Mouse (Mus musculus) forebrain, embryonic 16.5 days (tissue): ENCODE measurements around the gene Rims4. TPM values are rescaled to one million over a fixed set of nuclear protein-coding genes. Genes with fewer than 3 reads are reported as not detected.
A peak's percentile ranks its signal among the peaks of the same experiment; 100 is the strongest.

Experiments used
- ATAC-seq: fragments of 200-750 bp; cut with Nextera tagmentation; 2 replicates; pipeline ENCODE4 v1.8.0; 2017; ENCODE audit warnings: mild to moderate bottlenecking, moderate library complexity
- H3K27ac ChIP-seq: fragments of 300-500 bp; sonication (generic); 2 replicates; pipeline ENCODE4 v1.5.1; 2014; ENCODE audit warnings: low read length, control low read depth
- H3K27me3 ChIP-seq: fragments of 300-500 bp; sonication (generic); replicated peaks from 2 replicates; pipeline ENCODE4 v1.6.1; 2014; ENCODE audit warnings: low read length; ENCODE audit not compliant: control insufficient read depth, insufficient read depth
- H3K36me3 ChIP-seq: fragments of 300-500 bp; sonication (generic); 2 replicates; pipeline ENCODE4 v1.6.1; 2014; ENCODE audit not compliant: control insufficient read depth, insufficient read depth
- H3K4me1 ChIP-seq: fragments of 300-500 bp; sonication (generic); replicated peaks from 2 replicates; pipeline ENCODE4 v1.6.1; 2014; ENCODE audit warnings: low read length; ENCODE audit not compliant: control insufficient read depth, insufficient read depth
- H3K4me2 ChIP-seq: fragments of 300-500 bp; sonication (generic); 2 replicates; pipeline ENCODE4 v1.6.1; 2014; ENCODE audit warnings: mild to moderate bottlenecking, low read length, control low read depth
- H3K4me3 ChIP-seq: fragments of 300-500 bp; sonication (generic); replicated peaks from 2 replicates; pipeline ENCODE4 v1.5.1; 2014; ENCODE audit warnings: mild to moderate bottlenecking, low read length, control low read depth
- H3K9ac ChIP-seq: fragments of 300-500 bp; sonication (generic); replicated peaks from 2 replicates; pipeline ENCODE4 v1.6.1; 2014; ENCODE audit warnings: low read depth, low read length, control low read depth
- H3K9me3 ChIP-seq: fragments of 300-500 bp; sonication (generic); 2 replicates; pipeline ENCODE4 v1.6.1; 2016; ENCODE audit warnings: low read length; ENCODE audit not compliant: control insufficient read depth
- WGBS: fragments of 180-500 bp; shearing (Covaris S2); extraction: QIAGEN DNeasy Blood & Tissue Kit; methylation state at CpG from one replicate; pipeline ENCODE4 v1.1.7; 2014; 5-methylcytosine and 5-hydroxymethylcytosine counted together
- polyA plus RNA-seq: library from polyadenylated mRNA; unstranded; fragments of >200 nt; fragmentation: Nextera tagmentation; extraction: Ambion mirVana; gene quantifications from 2 replicates; pipeline ENCODE4 v1.2.1, GENCODE M21; 2015

The Rims4 gene
- polyA plus RNA-seq, 1 experiment from 2014 or later, result 9.8 TPM

- WGBS, result 91% methylated on average over 5 of the region's 5 CpGs
These were observed 53.2 kb downstream of the Rims4 start for GRCm38 (mm10) chr2:163865311-163865710.

GRCm38 (mm10) chr2:163858254-163858947, 60.1 kb downstream of the Rims4 start:
- Histone ChIP-seq H3K9ac (no peak overlapping the region), H3K27ac (no peak overlapping the region), H3K36me3 (no peaks in the 10 kb centered on the region), H3K4me3 (0 out of 2 replicates have a peak overlapping the region, but pooled peaks have one; percentile 7), H3K4me2 (peak overlapping the region; percentile 34), H3K4me1 (peaks cover 7% of the 10 kb centered on the region; the same call in 1 of the 2 replicates), H3K9me3 (no peaks in the 10 kb centered on the region), H3K27me3 (peaks cover 40% of the 10 kb centered on the region)
- 15% methylated on average over 50 of the region's 50 CpGs for WGBS
- ATAC-seq, result peak; percentile 70

More at GRCm38 (mm10) chr2:163865311-163865710, 53.2 kb downstream of the Rims4 start:
- no peak for ATAC-seq
- no peak overlapping the region for H3K4me2 ChIP-seq
- peaks cover 8% of the 10 kb centered on the region for H3K4me1 ChIP-seq
- H3K9ac ChIP-seq, result no peak overlapping the region
- H3K9me3 ChIP-seq, result no peaks in the 10 kb centered on the region
- H3K4me3 ChIP-seq, result no peak overlapping the region
- no peaks in the 10 kb centered on the region for H3K36me3 ChIP-seq
- no peak overlapping the region for H3K27ac ChIP-seq
- no peaks in the 10 kb centered on the region; the same call in 1 of the 2 replicates for H3K27me3 ChIP-seq

GRCm38 (mm10) chr2:163857233-163857632, 61.2 kb downstream of the Rims4 start:
- H3K36me3 ChIP-seq, result no peaks in the 10 kb centered on the region
- H3K4me2 ChIP-seq, result no peak overlapping the region
- peaks cover 48% of the 10 kb centered on the region for H3K27me3 ChIP-seq
- H3K4me1 ChIP-seq, result peaks cover 7% of the 10 kb centered on the region; the same call in 1 of the 2 replicates
- no peak overlapping the region for H3K9ac ChIP-seq
- no peak for ATAC-seq
- H3K4me3 ChIP-seq, result no peak overlapping the region
- no peaks in the 10 kb centered on the region for H3K9me3 ChIP-seq
- no peak overlapping the region for H3K27ac ChIP-seq
- WGBS, result 78% methylated on average over 6 of the region's 6 CpGs

GRCm38 (mm10) chr2:163853461-163853901, 65.0 kb downstream of the Rims4 start, which contains the start of gene Kcnk15:
TSS of gene Kcnk15 (plus strand) at chr2:163853651.
- 2% methylated on average over 38 of the region's 38 CpGs for WGBS
- Histone ChIP-seq H3K9me3 (no peaks in the 10 kb centered on the region), H3K4me1 (peaks cover 7% of the 10 kb centered on the region; the same call in 1 of the 2 replicates), H3K36me3 (no peaks in the 10 kb centered on the region), H3K4me3 (peak within 1 kb of the TSS; percentile 11), H3K9ac (no peak within 1 kb of the TSS), H3K27ac (no peak within 1 kb of the TSS), H3K27me3 (peaks cover 71% of the 10 kb centered on the region), H3K4me2 (peak within 1 kb of the TSS; percentile 24; the same call in 1 of the 2 replicates)
- ATAC-seq, result 0 out of 2 replicates have a peak, but pooled peaks have one; percentile 15

- 75% methylated on average over 4 of the region's 4 CpGs for WGBS
These were observed 76.4 kb downstream of the Rims4 start for GRCm38 (mm10) chr2:163842043-163842442.

GRCm38 (mm10) chr2:163839519-163839918, 79.0 kb downstream of the Rims4 start:
- no peaks in the 10 kb centered on the region for H3K36me3 ChIP-seq
- no peak overlapping the region for H3K4me2 ChIP-seq
- H3K27ac ChIP-seq, result no peak overlapping the region
- no peaks in the 10 kb centered on the region for H3K4me1 ChIP-seq
- no peak overlapping the region for H3K9ac ChIP-seq
- peaks cover 16% of the 10 kb centered on the region; the same call in 1 of the 2 replicates for H3K27me3 ChIP-seq
- 0 out of 2 replicates have a peak, but pooled peaks cover 3% of the 10 kb centered on the region for H3K9me3 ChIP-seq
- no peak overlapping the region for H3K4me3 ChIP-seq
- 10% methylated on average over 6 of the region's 6 CpGs for WGBS
- ATAC-seq, result peak; percentile 72

More at GRCm38 (mm10) chr2:163842043-163842442, 76.4 kb downstream of the Rims4 start:
- Histone ChIP-seq H3K27ac (no peak overlapping the region), H3K4me1 (no peaks in the 10 kb centered on the region), H3K9me3 (no peaks in the 10 kb centered on the region), H3K4me2 (no peak overlapping the region), H3K9ac (no peak overlapping the region), H3K27me3 (peaks cover 16% of the 10 kb centered on the region; the same call in 1 of the 2 replicates), H3K4me3 (no peak overlapping the region), H3K36me3 (no peaks in the 10 kb centered on the region)
- no peak for ATAC-seq

GRCm38 (mm10) chr2:163838043-163838442, 80.4 kb downstream of the Rims4 start:
- ATAC-seq, result peak; percentile 38; the same call in 1 of the 2 replicates
- 25% methylated on average over 9 of the region's 9 CpGs for WGBS

GRCm38 (mm10) chr2:163831163-163831562, 87.3 kb downstream of the Rims4 start:
- no peak overlapping the region for H3K27ac ChIP-seq
- no peaks in the 10 kb centered on the region for H3K27me3 ChIP-seq
- no peak overlapping the region for H3K4me2 ChIP-seq
- no peak for ATAC-seq
- no peaks in the 10 kb centered on the region for H3K9me3 ChIP-seq
- H3K4me3 ChIP-seq, result no peak overlapping the region
- WGBS, result 63% methylated on average over 1 of the region's 1 CpGs
- no peak overlapping the region for H3K9ac ChIP-seq
- no peaks in the 10 kb centered on the region for H3K36me3 ChIP-seq
- no peaks in the 10 kb centered on the region for H3K4me1 ChIP-seq

More at GRCm38 (mm10) chr2:163838043-163838442, 80.4 kb downstream of the Rims4 start:
- no peak overlapping the region for H3K27ac ChIP-seq
- H3K36me3 ChIP-seq, result no peaks in the 10 kb centered on the region
- no peaks in the 10 kb centered on the region for H3K4me1 ChIP-seq
- H3K9ac ChIP-seq, result no peak overlapping the region
- H3K9me3 ChIP-seq, result 0 out of 2 replicates have a peak, but pooled peaks cover 3% of the 10 kb centered on the region
- H3K4me2 ChIP-seq, result no peak overlapping the region
- no peak overlapping the region for H3K4me3 ChIP-seq
- H3K27me3 ChIP-seq, result peaks cover 16% of the 10 kb centered on the region; the same call in 1 of the 2 replicates

GRCm38 (mm10) chr2:163826494-163826893, 92.0 kb downstream of the Rims4 start:
- 58% methylated on average over 5 of the region's 5 CpGs for WGBS
- Histone ChIP-seq H3K27me3 (peaks cover 2% of the 10 kb centered on the region; the same call in 1 of the 2 replicates), H3K4me3 (no peak overlapping the region), H3K9ac (no peak overlapping the region), H3K27ac (no peak overlapping the region), H3K9me3 (no peaks in the 10 kb centered on the region), H3K4me1 (no peaks in the 10 kb centered on the region), H3K36me3 (no peaks in the 10 kb centered on the region), H3K4me2 (no peak overlapping the region)
- no peak for ATAC-seq
